Mouse (Mus musculus) left cerebral cortex, adult 9 months (tissue): ENCODE measurements around the gene Usp21.
A peak's percentile ranks its signal among the peaks of the same experiment; 100 is the strongest.

ENCODE experiments used
- DNase-seq, 2 experiments: peaks; one replicate each; pipeline ENCODE4 v3.0.0; 2022; ENCODE audit warnings: low spot score in 2 of 2

The Usp21 gene

DNA sequence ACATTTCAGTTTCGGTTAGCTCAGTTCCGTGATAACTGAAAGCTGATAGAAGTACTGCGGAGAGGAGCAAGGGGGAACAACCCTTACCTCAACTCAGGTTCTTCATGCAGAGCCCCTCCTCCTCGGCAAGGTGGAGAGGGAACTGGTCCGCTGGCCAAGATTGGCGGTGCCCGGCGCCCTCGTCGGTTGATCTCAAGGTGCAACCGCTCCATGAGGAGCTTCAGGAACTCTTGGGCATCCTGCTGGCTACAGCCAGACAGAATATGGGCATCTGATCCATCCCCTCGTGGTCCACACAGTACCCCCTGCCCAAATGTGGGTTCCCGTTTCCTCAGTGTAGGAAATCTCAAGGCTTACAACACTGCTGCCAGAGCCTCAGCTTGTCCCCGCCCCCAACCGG, 3.3 kb downstream of the Usp21 start:
- DNase-seq, result no peak

- no peak for DNase-seq
Observed at GRCm38 (mm10) chr1:171283188-171284160, 4.3 kb downstream of the Usp21 start.

DNA sequence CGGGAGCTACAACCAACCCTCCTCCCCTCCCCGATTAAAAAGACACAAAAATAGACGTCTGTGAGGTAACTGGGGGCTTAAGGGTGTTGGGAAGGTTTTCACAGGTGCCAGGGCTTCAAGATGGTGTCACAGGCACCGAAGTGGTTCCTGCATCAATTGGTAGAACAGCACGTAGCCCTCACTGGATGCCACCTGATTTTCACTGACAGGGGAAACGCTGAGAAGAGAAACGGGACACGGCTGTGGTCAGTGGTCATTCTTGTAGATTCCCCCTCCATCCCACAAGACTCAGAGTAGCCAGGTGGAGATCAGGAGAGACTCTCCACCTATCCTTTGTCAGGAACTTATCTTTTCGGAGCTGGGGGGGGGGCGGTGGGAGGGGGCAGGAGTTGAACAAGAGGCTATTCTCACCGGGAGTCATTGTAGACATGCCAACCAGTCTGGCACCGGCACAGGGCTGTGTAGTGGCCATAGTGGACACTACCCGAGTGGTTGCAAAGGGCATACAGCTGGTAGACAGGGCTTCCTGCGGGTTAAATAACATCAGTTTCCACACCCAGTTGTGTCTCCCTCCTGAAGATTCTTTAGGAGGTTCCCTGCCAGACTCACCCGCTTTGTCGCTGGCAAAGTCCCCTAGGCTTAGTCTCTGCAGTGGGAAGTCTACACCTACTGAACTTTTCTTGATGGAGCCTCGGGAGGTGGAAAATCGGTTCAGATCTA, 5.5 kb downstream of the Usp21 start:
- no peak for DNase-seq

DNA sequence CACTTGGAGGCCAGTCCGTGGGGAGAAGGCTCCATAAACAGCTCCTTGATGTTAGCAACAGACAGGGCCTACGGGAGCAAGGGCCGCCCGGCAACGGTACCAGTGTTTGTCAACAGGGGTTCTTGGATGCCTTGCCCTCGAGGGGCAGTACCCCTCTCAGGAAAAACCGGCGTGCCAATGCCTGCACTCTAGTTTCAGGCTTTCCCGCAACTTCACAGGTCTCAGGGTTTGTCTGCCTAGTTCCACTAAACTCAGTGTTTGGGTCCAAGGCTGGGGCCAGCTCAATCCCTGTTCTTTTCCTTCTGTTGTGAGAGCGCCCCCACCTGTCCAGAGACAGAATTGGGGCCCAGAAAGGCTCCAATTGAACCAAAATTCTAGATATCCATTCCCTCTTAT, 6.3 kb downstream of the Usp21 start:
- peak in 1 of 2 experiments; percentile 83 for DNase-seq

GRCm38 (mm10) chr1:171280916-171281527, 6.8 kb downstream of the Usp21 start, which contains the start of gene Ppox:
TSS of gene Ppox (minus strand) at chr1:171281186.
- DNase-seq, result peak; percentile 93 to 97

DNA sequence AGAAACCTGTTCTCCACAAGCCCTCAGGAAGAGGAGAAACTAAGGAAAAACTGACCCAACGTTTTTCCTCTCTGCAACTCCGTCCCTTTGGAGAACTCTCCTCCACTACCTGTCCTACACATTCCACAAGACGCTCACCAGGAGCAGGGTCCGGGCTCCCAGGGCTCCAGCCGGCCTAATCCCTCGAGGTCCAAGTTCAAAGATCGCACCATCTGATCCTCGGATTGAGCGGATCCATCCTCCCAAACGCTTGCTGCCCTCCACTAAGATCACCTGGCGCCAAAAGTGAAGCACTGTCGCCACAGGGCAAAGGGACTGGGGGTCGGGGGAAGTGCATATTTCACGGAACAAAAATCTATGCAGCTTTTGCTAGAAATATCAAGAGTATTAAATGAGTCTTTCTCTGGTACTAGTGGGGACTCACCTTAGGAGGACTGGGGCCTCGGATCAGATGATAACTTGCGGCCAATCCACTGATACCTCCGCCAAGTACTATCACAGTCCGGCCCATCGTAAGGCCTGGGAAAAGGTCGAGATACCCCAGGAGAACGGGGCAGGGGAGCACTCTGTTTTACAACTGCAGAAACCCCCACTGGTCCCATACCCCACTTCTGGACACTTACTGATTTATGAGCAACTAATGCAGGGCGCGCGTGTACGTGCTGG, 7.4 kb downstream of the Usp21 start:
- no peak for DNase-seq

DNA sequence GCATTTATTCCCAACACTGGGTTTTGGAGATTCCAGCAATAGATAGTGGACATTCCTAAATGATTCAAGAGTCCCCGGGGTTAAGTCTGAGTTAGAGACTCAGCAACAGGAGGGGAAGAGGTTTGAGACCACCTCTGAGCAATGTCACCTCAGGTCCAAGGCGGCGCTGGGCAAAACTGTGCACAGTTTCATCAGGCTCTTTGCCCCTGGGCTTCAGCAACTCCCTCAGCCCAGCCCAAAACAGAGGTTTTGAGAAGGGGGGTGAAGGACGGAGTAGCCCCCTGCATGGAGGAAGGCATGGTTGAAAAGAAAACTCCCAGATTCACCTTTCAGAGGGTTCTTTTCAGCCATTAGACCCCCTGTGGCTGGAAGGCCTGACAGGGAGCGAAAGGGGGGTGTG, 8.1 kb downstream of the Usp21 start:
- no peak for DNase-seq

DNA sequence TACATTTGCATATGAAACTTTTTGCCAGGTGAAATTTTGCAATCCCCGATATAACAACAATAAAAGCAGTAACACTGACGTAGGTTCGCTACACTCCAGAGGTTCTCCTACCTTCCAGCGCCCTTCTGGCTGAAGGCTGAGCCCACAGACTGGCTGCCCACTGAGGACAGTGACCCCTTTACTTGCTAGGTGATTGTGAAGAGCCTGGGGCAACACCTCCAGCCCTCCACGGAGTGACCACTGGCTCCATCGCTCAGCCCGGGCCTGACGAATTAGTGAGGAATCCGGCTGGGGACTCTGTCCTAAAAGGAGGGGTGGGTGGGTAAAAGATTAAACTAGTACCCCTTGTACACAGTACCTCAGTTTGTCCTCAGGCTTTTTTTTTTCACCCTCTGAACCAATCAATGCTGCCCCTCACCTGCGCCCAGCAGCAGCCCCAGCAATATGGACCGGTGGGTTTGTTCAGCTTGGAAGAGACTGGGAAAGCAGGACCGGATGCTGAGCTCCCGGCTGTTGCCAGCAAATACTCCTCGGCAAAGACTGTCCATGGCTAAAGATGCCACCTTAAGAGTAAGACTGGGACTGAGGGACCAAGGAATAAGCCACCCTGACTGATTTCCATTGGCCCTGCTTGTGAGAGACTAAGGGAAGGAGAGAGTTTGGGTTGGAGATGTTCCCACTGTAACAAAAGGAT, 8.6 kb downstream of the Usp21 start:
- no peak for DNase-seq

- DNase-seq, result no peak
Observed at GRCm38 (mm10) chr1:171278436-171278835, 9.4 kb downstream of the Usp21 start.

DNA sequence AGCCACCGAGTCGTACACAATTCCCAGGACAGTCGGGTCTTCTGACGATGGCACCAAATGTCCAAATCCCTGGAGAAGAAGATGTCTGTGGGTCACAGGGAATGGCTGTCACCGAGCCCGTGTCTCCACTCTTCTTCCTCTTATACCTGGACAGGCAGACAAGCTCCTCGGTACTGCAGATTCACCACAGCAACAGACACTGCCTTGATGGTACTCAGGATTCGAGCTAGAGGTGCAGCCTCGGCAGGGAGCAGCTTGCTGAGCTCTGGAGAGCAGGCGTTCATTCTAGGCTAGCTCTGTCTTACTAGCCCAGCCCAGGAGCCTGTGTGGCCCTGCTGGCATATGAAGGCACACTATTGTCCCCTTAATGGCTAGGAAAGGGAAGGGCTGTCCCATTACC, 10.1 kb downstream of the Usp21 start:
- no peak for DNase-seq

GRCm38 (mm10) chr1:171276110-171276748, 11.6 kb downstream of the Usp21 start:
- DNase-seq, result no peak

DNA sequence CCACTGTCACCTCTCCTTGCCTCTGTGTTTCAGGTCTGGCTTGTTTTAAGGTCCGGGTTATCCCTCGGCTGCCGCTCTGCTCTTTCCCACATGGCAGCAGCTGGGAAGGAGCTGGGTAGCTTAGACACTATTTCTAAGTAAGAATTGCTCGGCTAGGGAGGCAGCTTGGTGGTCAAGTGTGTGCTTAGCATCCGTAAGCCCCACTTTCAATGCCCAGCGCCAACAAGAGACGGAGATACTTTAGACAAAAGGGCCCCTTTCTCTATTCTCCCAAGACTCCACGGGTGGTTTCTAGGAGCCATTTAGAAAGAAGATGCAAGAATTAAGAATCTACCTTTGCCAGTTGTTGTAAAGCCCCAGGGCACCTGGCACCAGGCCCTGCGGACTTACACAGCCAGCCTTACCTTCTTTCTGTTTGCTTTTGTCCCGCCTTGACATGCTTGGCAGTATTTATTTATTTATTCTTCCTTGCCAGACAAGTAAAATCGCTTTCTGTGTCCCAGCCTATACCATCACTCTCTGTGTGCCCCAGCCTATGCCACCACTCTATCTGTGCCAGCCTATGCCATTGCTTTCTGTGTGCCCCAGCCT, 12.6 kb downstream of the Usp21 start:
- no peak for DNase-seq

GRCm38 (mm10) chr1:171274171-171274570, 13.6 kb downstream of the Usp21 start:
- DNase-seq, result no peak

- DNase-seq, result no peak
Observed at GRCm38 (mm10) chr1:171272086-171272485, 15.7 kb downstream of the Usp21 start.

- DNase-seq, result no peak
Observed at GRCm38 (mm10) chr1:171271622-171272021, 16.2 kb downstream of the Usp21 start.

DNA sequence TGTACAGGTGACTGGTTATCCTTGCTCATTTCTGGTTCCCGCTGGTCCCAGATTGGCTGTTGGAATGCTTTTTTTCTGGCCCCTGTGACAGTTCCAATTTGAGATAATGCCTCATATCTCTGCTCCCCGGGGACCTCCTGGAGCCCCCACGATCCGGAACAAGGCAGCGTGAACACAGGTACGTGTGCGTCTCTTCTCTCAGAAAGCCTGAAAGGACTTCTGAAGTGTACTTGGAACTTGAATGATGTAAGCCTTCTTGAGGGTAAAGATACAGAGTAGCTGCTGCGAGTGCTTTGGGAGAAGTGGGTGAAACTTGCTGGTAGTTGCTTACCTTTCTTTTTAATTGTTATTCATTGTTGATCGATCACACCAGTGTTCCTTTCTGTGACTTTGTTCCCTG, 16.6 kb downstream of the Usp21 start:
- DNase-seq, result no peak

- DNase-seq, result no peak
Observed at GRCm38 (mm10) chr1:171270573-171270900, 17.3 kb downstream of the Usp21 start.

DNA sequence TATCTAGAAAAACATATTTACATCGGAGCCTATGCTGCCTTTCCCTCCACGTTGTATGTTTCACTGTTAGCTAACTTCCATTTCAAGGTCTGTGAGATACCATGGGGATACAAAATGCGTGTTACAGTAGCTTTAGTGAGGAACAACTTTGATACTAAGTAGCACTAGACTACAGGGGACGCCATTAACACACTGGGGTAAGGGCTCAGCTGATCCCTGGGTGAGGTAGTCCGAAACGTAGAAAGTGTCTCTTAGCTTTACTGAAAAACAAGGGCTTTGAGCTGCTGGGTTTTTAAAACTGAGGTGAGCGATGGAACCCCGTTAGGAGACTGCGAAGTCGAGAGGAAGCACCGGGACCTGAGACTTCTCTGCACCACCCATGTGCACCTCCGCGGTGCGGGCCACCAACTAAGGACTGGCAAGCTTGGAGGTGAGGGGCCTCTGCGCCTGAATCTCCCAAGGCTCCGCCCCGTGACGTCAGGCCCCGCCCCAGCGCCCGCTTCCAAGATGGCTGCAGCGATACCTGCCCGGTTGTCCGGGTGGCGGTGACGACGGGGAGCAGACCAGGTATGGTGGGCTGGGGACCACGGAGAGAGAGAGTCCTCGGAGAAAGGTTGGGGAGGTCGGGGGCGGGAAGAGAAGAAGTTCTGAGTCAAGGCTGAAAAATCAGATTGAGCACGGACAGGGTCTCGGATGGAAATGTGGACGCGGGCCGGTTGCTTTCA, 17.8 kb downstream of the Usp21 start, which contains the start of gene B4galt3:
Gene B4galt3, plus strand, starts transcription at position 481 of the 725 bp plus-strand sequence.
- peak; percentile 83 to 96 for DNase-seq

DNA sequence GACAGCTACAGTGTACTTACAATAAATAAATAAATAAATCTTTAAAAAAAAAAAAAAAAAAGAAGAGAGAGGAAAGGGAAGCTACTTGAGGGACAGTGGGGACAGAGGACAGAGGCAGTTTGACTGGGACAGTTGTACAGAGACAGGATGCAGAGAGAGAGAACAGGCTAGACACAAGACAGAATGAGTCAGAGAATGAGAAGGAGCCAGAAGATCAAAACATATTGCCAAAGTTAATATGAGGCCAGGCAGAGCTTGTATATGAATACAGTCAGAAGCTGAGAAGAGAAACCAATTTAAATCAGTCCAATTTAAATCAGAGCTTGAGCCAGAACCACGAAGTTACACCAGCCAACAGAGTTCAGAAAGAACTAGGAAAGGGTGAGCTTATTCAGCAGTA, 19.4 kb downstream of the Usp21 start:
- no peak for DNase-seq
